Mouse (Mus musculus): ENCODE data around the gene Krtap24-1. TPM values are rescaled to one million over a fixed set of nuclear protein-coding genes. Genes with fewer than 3 reads are reported as not detected.

Krtap24-1 gene
- 0.29 TPM for polyA plus RNA-seq (2014; fragmentation: Illumina TruSeq; extraction: RNeasy Lipid Tissue Mini Kit (QIAGEN cat#74804); ENCODE audit: low read depth, low replicate concordance)

GRCm38 (mm10) chr16:88611922-88612321 lies at the start of gene Krtap24-1:
Krtap24-1 (minus strand) TSS chr16:88612279.

GRCm38 (mm10) chr16:88647358-88647846 lies 35.3 kb upstream of the Krtap24-1 start, which contains the start of gene Krtap26-1:
Krtap26-1 (minus strand) TSS chr16:88647796.

GRCm38 (mm10) chr16:88627566-88627965 lies 15.5 kb upstream of the Krtap24-1 start, which contains the start of gene 2310079G19Rik:
2310079G19Rik (minus strand) TSS chr16:88627666.

GRCm38 (mm10) chr16:88563045-88563913 lies 48.8 kb downstream of the Krtap24-1 start, which contains the start of gene Cldn8:
Cldn8 (minus strand) TSS chr16:88563183.

Other genes with a start within 250 kb of the Krtap24-1 start
- not detected for gene Cldn17, start 105.3 kb downstream of the Krtap24-1 start, polyA plus RNA-seq (2014; fragmentation: Illumina TruSeq; extraction: RNeasy Lipid Tissue Mini Kit (QIAGEN cat#74804); ENCODE audit: low read depth, low replicate concordance)
- gene Cldn8, start 49.1 kb downstream of the Krtap24-1 start, polyA plus RNA-seq (2014; fragmentation: Illumina TruSeq; extraction: RNeasy Lipid Tissue Mini Kit (QIAGEN cat#74804); ENCODE audit: low read depth, low replicate concordance): 0.25 TPM
- not detected for gene 2310079G19Rik, start 15.4 kb upstream of the Krtap24-1 start, polyA plus RNA-seq (2014; fragmentation: Illumina TruSeq; extraction: RNeasy Lipid Tissue Mini Kit (QIAGEN cat#74804); ENCODE audit: low read depth, low replicate concordance)
- gene Krtap26-1, start 35.5 kb upstream of the Krtap24-1 start, polyA plus RNA-seq (2014; fragmentation: Illumina TruSeq; extraction: RNeasy Lipid Tissue Mini Kit (QIAGEN cat#74804); ENCODE audit: low read depth, low replicate concordance): not detected
- gene Krtap27-1, start 59.4 kb upstream of the Krtap24-1 start, polyA plus RNA-seq (2014; fragmentation: Illumina TruSeq; extraction: RNeasy Lipid Tissue Mini Kit (QIAGEN cat#74804); ENCODE audit: low read depth, low replicate concordance): not detected
- gene 2310061N02Rik, start 95.7 kb upstream of the Krtap24-1 start, polyA plus RNA-seq (2014; fragmentation: Illumina TruSeq; extraction: RNeasy Lipid Tissue Mini Kit (QIAGEN cat#74804); ENCODE audit: low read depth, low replicate concordance): not detected
- not detected for gene Krtap13-1, start 116.6 kb upstream of the Krtap24-1 start, polyA plus RNA-seq (2014; fragmentation: Illumina TruSeq; extraction: RNeasy Lipid Tissue Mini Kit (QIAGEN cat#74804); ENCODE audit: low read depth, low replicate concordance)
- not detected for gene Krtap13, start 139.4 kb upstream of the Krtap24-1 start, polyA plus RNA-seq (2014; fragmentation: Illumina TruSeq; extraction: RNeasy Lipid Tissue Mini Kit (QIAGEN cat#74804); ENCODE audit: low read depth, low replicate concordance)
- gene 2310034C09Rik, start 146.6 kb upstream of the Krtap24-1 start, polyA plus RNA-seq (2014; fragmentation: Illumina TruSeq; extraction: RNeasy Lipid Tissue Mini Kit (QIAGEN cat#74804); ENCODE audit: low read depth, low replicate concordance): not detected
- gene 2310057N15Rik, start 161.9 kb upstream of the Krtap24-1 start, polyA plus RNA-seq (2014; fragmentation: Illumina TruSeq; extraction: RNeasy Lipid Tissue Mini Kit (QIAGEN cat#74804); ENCODE audit: low read depth, low replicate concordance): not detected
- gene Gm5965, start 165.6 kb upstream of the Krtap24-1 start, polyA plus RNA-seq (2014; fragmentation: Illumina TruSeq; extraction: RNeasy Lipid Tissue Mini Kit (QIAGEN cat#74804); ENCODE audit: low read depth, low replicate concordance): not detected
- not detected for gene Gm20741, start 199.9 kb upstream of the Krtap24-1 start, polyA plus RNA-seq (2014; fragmentation: Illumina TruSeq; extraction: RNeasy Lipid Tissue Mini Kit (QIAGEN cat#74804); ENCODE audit: low read depth, low replicate concordance)
- gene Krtap15, start 207.9 kb upstream of the Krtap24-1 start, polyA plus RNA-seq (2014; fragmentation: Illumina TruSeq; extraction: RNeasy Lipid Tissue Mini Kit (QIAGEN cat#74804); ENCODE audit: low read depth, low replicate concordance): not detected
- gene Krtap14, start 213.9 kb upstream of the Krtap24-1 start, polyA plus RNA-seq (2014; fragmentation: Illumina TruSeq; extraction: RNeasy Lipid Tissue Mini Kit (QIAGEN cat#74804); ENCODE audit: low read depth, low replicate concordance): not detected